Mouse (Mus musculus) spleen, adult 2 months (tissue): Measurements from ENCODE around the gene Apobec1. TPM values are rescaled to one million over a fixed set of nuclear protein-coding genes. Genes with fewer than 3 reads are reported as not detected.

Experiments used
- DNase-seq, 2 experiments: peaks; one replicate each; pipeline versions ENCODE4 v3.0.0 to v3.0.0-alpha.2; 2012 to 2021; ENCODE audit warnings: low spot score in 2 of 2, low read depth in 1 of 2
- H3K27ac ChIP-seq: fragments of 200-500 bp; 2 replicates; pipeline ENCODE4 v1.5.1; 2012; ENCODE audit warnings: low read length, inconsistent platforms; ENCODE audit not compliant: insufficient read depth
- H3K27me3 ChIP-seq: fragments of 200-500 bp; 2 replicates; pipeline ENCODE4 v1.6.1; 2012; ENCODE audit warnings: mild to moderate bottlenecking, moderate library complexity, low read length, inconsistent platforms; ENCODE audit not compliant: control insufficient read depth, insufficient read depth
- H3K36me3 ChIP-seq: fragments of 200-500 bp; 2 replicates; pipeline ENCODE4 v1.6.1; 2012; ENCODE audit warnings: mild to moderate bottlenecking, low read length, inconsistent platforms; ENCODE audit not compliant: control insufficient read depth, insufficient read depth
- H3K4me1 ChIP-seq: fragments of 200-500 bp; 2 replicates; pipeline ENCODE4 v1.6.1; 2011; ENCODE audit warnings: inconsistent platforms; ENCODE audit not compliant: control insufficient read depth, insufficient read depth, insufficient read length
- H3K4me3 ChIP-seq: fragments of 200-500 bp; 2 replicates; pipeline ENCODE4 v1.5.1; 2011; ENCODE audit warnings: mild to moderate bottlenecking, inconsistent platforms; ENCODE audit not compliant: insufficient read depth, insufficient read length; ENCODE audit errors: extremely low read depth
- CTCF ChIP-seq: fragments of 200-500 bp; IDR thresholded peaks from 2 replicates; pipeline ENCODE4 v1.5.1; 2011; ENCODE audit warnings: mild to moderate bottlenecking, inconsistent platforms; ENCODE audit not compliant: insufficient read depth, insufficient read length, insufficient replicate concordance; ENCODE audit errors: extremely low read depth
- POLR2A ChIP-seq: fragments of 200-500 bp; IDR thresholded peaks from 2 replicates; pipeline ENCODE4 v1.6.1; 2011; ENCODE audit warnings: low read depth, low read length, inconsistent platforms
- WGBS: fragments of 180-500 bp; shearing (Covaris S2); methylation state at CpG from one replicate; pipeline ENCODE4 v1.1.7; 2018; 5-methylcytosine and 5-hydroxymethylcytosine counted together
- polyA plus RNA-seq: library from polyadenylated mRNA; depleted of rRNA; stranded (reverse); fragments of >200 nt; gene quantifications from 2 replicates; pipeline ENCODE4 v1.2.3, GENCODE M21; 2012

The Apobec1 gene
- polyA plus RNA-seq, 1 experiment = 44.0 TPM

DNA sequence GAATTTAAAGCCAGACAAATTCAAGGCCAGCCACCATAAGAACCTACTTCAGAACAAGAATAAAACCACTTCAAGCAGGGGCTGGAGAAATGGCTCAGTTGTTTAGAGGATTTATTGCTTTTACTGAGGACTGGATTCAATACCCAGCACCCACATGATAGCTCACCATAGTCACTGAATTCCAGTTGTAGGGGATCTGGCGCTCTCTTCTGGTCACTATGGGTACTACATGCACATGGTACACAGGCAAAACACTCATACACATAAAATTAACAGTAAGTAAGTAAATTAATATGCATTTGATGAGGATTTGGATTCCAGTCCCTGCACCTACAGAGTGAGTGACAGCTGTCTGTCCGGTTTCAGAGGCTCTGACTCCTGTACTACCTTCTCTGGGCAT lies 11.8 kb upstream of the Apobec1 start:
- Histone ChIP-seq H3K36me3 (no peaks in the 10 kb centered on the region), H3K4me3 (no peak overlapping the region), H3K27me3 (no peaks in the 10 kb centered on the region), H3K27ac (no peak overlapping the region), H3K4me1 (no peaks in the 10 kb centered on the region)
- TF ChIP-seq POLR2A = no peak
- TF ChIP-seq CTCF = no peak
- 73% methylated on average over 2 of the region's 2 CpGs for WGBS
- DNase-seq = no peak

DNA sequence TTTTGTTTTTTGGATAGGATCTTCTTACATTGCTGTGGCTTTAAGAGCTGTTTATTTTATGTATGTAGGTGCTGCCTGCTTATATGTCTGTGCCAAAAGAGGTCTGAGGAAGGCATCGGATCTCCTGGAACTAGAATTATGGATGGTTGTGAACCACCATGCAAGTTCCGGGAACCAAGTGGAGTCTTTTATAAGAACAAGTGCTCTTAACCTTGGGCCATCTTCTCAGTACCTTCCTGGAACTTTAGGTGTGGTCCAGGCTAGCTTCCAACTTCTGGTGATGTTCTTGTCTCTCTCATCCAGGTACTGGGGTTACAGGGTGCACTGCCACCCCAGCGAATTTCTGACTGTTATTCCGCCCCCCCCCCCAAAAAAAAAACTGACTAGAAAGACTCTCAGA lies 10.2 kb upstream of the Apobec1 start:
- H3K4me1 ChIP-seq = no peaks in the 10 kb centered on the region
- no peak for TF ChIP-seq POLR2A
- no peak for TF ChIP-seq CTCF
- no peak for DNase-seq
- H3K27me3 ChIP-seq = no peaks in the 10 kb centered on the region
- no peak overlapping the region for H3K4me3 ChIP-seq
- H3K27ac ChIP-seq = no peak overlapping the region
- no peaks in the 10 kb centered on the region for H3K36me3 ChIP-seq
- 80% methylated on average over 4 of the region's 4 CpGs for WGBS

DNA sequence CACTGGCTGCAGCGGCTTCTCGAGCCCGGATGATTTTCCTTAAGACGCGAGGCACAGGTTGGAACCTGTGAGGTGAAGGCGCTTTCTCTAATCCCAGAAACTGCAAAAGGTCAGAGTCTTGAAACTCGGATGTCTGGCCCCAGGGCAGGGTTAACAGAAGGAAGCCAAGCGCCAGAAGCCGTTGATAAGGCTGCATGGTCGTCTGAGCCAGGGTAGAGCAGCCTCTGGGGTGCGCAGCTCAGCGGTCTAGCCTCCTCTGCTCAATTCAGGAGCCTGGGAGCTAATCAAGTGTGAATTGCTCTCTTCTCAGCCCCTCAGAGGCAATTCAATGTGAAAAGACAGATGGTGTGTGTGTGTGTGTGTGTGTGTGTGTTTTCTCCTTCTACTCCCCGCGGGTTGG lies 7.5 kb upstream of the Apobec1 start, which contains the start of gene Gdf3:
Gene Gdf3 (minus strand): TSS at position 317 of the 400 bp plus-strand sequence.
- Histone ChIP-seq H3K27ac (no peak within 1 kb of the TSS), H3K27me3 (no peaks in the 10 kb centered on the region), H3K36me3 (no peaks in the 10 kb centered on the region), H3K4me3 (no peak within 1 kb of the TSS), H3K4me1 (no peaks in the 10 kb centered on the region)
- no peak for DNase-seq
- TF ChIP-seq CTCF (no peak), POLR2A (no peak)
- 65% methylated on average over 14 of the region's 14 CpGs for WGBS

DNA sequence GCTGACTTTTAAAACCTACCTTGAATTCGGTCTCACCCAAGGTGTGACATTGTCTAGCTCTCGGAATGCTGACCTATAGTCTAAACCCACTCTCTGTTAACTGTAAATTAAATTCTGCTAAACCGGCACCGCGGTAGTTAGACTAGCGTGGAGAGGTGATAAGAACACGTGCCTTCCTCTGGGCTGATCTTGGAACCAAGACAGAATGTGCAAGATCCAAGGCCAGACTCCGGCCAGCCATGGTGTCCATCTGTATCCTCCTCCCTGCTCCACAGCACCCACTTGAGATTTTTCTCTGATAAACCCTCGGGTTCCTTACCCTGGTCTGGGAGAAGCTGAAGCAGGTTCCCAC lies 7.1 kb upstream of the Apobec1 start:
- H3K27ac ChIP-seq = no peak overlapping the region
- H3K27me3 ChIP-seq = no peaks in the 10 kb centered on the region
- 72% methylated on average over 9 of the region's 9 CpGs for WGBS
- no peaks in the 10 kb centered on the region for H3K36me3 ChIP-seq
- H3K4me3 ChIP-seq = no peak overlapping the region
- no peaks in the 10 kb centered on the region for H3K4me1 ChIP-seq
- no peak for DNase-seq
- TF ChIP-seq POLR2A = no peak
- no peak for TF ChIP-seq CTCF

DNA sequence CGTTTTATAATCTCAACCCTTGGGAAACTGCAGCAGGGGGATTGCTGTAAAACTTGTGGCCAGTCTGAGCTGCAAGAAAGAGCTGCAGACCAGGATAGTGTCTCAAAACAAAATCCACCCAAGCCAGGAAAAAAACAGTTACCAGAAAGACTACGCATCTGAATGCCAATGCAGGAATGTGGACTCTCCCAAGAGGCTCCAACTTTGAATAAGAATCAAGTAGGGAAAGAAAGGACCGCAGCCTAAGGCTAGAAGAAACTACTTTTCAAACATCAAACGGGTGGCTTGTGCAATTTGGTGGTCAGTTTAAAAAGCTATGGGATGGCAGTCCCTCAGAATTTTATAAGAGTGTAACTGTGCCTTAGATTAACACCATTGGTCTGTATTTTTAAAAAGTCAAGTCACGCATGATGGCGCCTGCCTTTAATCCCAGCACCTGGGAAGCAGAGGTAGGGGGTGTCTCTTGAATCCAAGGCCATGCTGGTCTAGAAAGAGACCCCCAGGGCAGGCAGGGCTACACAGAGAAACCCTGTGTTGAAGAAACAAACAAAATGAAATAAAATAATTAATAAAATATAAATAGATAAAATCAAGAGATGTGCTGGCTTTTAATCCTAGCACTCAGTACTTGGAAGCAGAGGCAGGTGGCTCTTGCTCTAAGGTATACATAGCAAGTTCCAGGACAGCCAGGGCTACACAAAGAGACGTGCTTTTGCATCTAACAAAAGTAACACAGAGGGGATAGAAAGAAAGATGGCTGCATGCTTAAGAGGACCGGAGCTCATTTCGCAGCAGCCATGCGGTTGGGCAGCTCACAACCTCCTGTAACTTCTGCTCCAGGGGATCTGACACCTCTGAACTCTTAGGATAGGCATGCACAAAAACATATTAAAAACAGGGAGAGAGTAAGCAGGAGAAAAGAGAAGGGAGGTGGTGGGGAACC lies 6.5 kb upstream of the Apobec1 start:
- Histone ChIP-seq H3K27me3 (no peaks in the 10 kb centered on the region), H3K4me1 (peaks cover 4% of the 10 kb centered on the region), H3K27ac (no peak overlapping the region), H3K4me3 (no peak overlapping the region), H3K36me3 (no peaks in the 10 kb centered on the region)
- TF ChIP-seq CTCF (no peak), POLR2A (no peak)
- 88% methylated on average over 10 of the region's 10 CpGs for WGBS
- no peak for DNase-seq

DNA sequence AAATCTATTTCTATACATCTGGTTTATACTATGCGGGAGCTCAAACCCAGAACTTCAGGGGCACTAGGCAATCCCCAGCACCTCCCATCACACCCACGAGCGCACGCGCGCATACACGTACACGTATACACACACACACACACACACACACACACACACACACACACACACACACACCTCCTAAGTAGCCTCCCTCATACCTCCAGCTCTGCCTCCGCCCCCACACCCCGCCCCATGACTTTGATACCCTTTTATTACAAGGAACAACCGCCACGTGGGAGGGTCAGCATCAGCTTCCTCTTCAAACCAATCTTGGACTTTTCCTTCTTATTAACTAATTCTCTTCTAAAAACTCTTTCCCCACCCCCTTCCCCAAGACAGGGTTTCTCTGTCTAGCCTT lies 5.5 kb upstream of the Apobec1 start:
- no peaks in the 10 kb centered on the region for H3K27me3 ChIP-seq
- TF ChIP-seq POLR2A = no peak
- no peak for TF ChIP-seq CTCF
- no peak overlapping the region for H3K27ac ChIP-seq
- H3K36me3 ChIP-seq = no peaks in the 10 kb centered on the region
- H3K4me1 ChIP-seq = peaks cover 4% of the 10 kb centered on the region
- 88% methylated on average over 12 of the region's 12 CpGs for WGBS
- H3K4me3 ChIP-seq = no peak overlapping the region
- DNase-seq = no peak

DNA sequence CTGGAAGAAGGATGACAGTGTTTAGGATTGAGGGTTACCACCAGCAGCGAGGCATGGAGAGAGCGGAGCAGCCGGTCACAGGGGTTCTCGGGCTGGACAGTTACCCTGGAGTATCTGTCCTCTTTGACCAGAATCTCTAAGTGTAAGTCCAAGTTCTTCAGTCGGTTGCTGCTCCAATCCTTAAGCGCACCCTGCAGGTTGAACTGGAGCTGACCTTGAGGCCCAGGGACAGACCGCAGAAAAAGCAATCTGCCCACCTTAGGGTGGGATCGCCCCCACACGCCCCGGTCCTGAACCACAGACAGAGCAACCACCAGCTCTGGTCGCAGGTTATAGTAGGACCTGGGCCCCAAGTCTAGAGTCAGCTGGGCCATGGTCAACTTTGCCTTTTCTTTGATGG lies 4.4 kb upstream of the Apobec1 start:
- TF ChIP-seq CTCF = no peak
- WGBS = 97% methylated on average over 11 of the region's 11 CpGs
- H3K36me3 ChIP-seq = no peaks in the 10 kb centered on the region
- no peak overlapping the region for H3K27ac ChIP-seq
- H3K27me3 ChIP-seq = no peaks in the 10 kb centered on the region
- H3K4me3 ChIP-seq = no peak overlapping the region
- no peak for DNase-seq
- H3K4me1 ChIP-seq = peaks cover 4% of the 10 kb centered on the region
